Mouse (Mus musculus): ENCODE results near the gene Ctnna2.

Ctnna2 gene

DNA sequence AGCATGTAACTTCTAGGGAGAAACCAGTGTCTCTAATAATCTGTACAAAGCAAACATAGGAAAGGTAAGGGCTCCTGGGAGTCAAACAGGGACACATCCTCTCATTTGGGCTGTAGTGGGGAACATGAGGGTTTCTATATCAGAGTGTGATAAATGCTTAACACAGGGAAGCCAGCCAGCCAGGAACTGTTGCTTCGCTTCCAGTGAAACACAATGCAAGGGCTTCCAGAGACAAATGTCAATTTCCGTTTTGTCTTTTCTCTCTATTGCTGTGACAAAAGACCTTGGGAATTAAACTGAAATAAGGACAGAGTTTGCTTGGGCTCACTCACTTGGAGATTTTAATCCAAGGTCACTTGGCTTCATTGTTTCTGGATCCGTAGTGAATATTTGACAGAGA lies 162.4 kb downstream of the Ctnna2 start:
- no peak for DNase-seq (ENCODE audit: low spot score)

GRCm38 (mm10) chr6:77811041-77811440 lies 168.5 kb downstream of the Ctnna2 start:
- no peak for DNase-seq (ENCODE audit: low spot score)

DNA sequence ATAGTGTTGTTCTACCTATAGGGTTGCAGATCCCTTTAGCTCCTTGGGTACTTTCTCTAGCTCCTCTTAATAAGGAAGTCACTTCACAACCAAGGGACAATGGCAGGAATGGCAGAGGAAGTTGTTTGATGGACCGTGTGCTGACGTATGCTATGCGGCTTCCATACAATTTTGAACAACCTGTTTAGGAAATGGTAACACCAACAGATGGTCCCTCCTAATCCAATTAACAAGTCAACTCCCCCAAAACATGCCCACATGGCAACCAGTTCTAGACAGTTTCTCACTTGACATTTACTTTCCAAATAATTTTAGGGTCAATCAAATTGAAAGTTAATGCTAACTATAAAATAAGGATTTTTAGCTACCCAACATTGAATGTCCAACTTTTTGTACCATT lies 176.9 kb downstream of the Ctnna2 start:
- no peak for DNase-seq (ENCODE audit: low spot score)

- DNase-seq (ENCODE audit: low spot score): no peak
Measured at GRCm38 (mm10) chr6:77783342-77783741, 196.2 kb downstream of the Ctnna2 start.

DNA sequence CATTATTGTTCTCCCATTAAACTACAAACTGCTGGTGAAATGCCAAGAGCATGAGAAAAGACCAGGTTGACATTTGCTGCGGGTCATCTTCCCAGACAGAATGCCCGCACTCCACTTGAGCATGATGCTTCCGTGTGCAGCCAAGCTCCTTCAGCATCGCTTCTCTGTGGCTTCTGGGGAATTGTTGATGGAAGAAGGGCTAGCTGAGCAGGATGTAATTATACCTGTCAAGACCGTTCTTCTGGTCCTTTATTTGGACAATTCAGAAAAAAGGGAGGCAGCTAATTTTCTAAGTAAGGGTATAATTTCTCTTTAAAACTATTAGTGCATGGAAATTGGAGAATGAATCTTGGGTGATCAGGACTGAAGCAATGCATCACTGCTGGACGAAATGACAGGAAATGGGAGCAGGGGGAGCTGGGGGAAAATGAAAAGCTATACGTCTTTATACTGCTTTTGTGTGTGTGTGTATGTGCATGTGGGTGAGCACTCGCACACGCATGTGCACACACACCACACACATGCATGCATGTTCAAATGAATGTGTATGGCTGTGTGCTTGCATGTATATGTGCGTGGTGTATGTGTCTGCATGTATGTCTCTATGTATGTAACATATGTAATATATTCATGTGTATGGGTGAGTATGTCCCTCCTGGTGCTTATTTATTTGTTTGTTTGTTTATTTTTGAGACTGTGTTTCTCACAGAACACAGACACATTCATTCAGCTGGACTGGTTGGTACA lies 211.0 kb downstream of the Ctnna2 start:
- DNase-seq (ENCODE audit: low spot score): no peak

GRCm38 (mm10) chr6:77758164-77758563 lies 221.3 kb downstream of the Ctnna2 start:
- no peak for DNase-seq (ENCODE audit: low spot score)

DNA sequence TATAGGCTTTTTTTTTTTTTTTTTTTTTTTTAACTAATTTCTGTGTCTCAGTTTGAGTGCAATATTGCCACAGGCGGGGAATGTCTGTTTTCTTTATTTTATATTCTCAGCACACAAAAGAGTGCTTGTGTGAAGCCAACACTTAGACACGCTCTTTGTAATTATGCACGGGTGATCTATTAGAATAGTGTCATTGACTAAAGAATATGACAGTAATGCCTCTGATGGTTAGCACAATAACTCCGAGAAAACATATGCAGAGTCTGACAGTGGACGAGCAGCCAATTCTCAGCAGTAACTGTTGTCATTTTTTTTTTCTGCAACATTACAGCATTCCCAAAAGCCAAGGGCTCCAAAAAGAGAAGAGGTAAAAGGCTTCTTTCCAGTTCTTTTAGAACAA lies 234.1 kb downstream of the Ctnna2 start:
- DNase-seq (ENCODE audit: low spot score): no peak

- DNase-seq (ENCODE audit: low spot score): no peak
Measured at GRCm38 (mm10) chr6:77743651-77744050, 235.8 kb downstream of the Ctnna2 start.

GRCm38 (mm10) chr6:77742988-77743387 lies 236.5 kb downstream of the Ctnna2 start:
- DNase-seq (ENCODE audit: low spot score): no peak

DNA sequence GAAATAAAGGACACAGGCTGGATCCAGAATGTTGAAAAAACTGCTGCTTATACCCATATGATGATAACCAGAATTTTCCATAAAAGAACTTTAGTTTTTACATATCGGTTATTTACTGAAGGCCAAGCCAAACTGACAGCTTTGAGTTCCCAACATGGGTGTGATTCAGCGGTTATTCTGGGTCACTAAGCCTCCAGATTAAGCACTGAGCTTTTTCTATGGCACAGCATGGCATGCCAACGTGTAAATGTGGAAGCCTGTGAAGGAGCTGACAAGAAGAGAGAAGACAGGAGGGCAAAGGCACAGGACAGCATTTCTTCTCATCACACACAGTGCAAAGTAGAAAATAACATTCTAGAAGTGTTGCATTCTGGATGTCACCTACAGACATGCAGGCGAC lies 240.9 kb downstream of the Ctnna2 start:
- DNase-seq (ENCODE audit: low spot score): no peak

DNA sequence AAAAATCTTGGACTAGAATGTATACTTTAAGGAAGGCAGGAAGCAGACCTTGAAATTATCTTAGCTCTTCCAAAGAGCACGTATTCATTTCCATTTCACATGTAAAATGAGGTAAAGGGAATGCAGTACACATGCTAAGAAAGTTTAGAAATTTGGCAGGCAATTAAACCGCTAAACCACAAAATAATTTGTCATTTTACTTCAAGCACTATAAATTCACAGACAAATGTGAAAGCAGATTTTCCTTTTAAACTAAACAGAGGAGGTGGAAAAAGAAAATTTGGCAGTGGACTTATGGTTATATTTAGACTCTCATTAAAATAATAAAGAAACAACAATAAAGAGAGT lies 254.6 kb downstream of the Ctnna2 start:
- no peak for DNase-seq (ENCODE audit: low spot score)

GRCm38 (mm10) chr6:77724042-77724951 lies 255.2 kb downstream of the Ctnna2 start:
- DNase-seq (ENCODE audit: low spot score): no peak

DNA sequence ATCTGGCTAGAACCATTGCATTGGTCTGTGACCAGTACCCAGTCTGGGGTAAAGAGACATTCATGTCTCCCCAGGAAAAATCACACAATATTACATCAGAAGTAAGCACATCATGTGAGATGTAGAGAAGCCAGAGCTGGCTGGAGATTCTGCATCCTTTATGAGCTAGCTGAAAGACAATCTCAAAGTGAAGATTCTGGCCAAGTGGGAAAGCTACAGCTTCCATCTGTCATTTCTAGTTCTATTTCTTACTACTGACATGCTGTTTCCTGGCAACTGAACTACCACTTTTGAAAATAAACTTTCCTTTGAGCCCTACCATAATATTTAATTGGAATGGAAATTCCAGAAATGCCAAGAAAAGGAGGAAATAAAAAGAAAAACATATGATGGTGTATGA lies 285.4 kb downstream of the Ctnna2 start:
- DNase-seq (ENCODE audit: low spot score): no peak

DNA sequence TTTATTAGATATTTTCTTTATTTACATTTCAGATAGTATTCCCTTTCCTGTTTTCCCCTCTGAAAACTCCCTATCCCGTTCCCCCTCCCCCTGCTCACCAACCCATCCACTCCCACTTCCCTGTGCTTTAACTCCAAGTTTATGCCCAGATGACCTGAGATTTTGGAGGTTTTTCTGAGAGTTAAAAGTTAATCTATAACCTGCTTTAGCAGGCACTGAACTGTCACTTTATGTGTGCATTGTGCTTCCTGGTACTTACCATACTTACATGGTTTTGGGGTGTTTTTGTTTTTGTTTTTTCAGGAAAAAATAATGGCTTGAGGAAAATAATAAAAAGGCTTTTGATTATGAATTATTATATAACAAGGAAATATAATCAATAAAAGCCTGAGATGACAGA lies 292.3 kb downstream of the Ctnna2 start:
- DNase-seq (ENCODE audit: low spot score): no peak

- peak; percentile 57 for DNase-seq (ENCODE audit: low spot score)
Measured at GRCm38 (mm10) chr6:77650127-77650526, 329.4 kb downstream of the Ctnna2 start.

DNA sequence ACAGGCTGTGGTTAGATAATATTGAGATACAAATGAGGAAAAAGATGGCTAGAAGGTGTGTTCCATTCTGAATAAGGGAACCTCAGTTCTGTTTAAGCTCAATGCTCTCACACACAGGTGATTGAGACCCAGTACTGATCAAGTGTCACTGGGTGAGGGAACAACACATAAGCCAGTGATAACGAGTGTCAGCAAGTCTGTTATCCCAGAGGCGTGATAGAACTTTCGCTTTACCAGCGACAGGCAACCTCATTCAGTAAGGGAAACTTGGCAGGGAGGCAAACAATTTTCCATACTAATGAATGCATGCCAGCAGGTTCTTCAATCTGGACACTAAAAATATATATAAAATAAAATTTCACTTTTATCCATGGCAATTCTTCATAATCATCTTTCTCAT lies 334.9 kb downstream of the Ctnna2 start:
- DNase-seq (ENCODE audit: low spot score): no peak

GRCm38 (mm10) chr6:77638784-77639183 lies 340.7 kb downstream of the Ctnna2 start:
- DNase-seq (ENCODE audit: low spot score): no peak

- peak; percentile 43 for DNase-seq (ENCODE audit: low spot score)
Measured at GRCm38 (mm10) chr6:77633997-77634396, 345.5 kb downstream of the Ctnna2 start.

DNA sequence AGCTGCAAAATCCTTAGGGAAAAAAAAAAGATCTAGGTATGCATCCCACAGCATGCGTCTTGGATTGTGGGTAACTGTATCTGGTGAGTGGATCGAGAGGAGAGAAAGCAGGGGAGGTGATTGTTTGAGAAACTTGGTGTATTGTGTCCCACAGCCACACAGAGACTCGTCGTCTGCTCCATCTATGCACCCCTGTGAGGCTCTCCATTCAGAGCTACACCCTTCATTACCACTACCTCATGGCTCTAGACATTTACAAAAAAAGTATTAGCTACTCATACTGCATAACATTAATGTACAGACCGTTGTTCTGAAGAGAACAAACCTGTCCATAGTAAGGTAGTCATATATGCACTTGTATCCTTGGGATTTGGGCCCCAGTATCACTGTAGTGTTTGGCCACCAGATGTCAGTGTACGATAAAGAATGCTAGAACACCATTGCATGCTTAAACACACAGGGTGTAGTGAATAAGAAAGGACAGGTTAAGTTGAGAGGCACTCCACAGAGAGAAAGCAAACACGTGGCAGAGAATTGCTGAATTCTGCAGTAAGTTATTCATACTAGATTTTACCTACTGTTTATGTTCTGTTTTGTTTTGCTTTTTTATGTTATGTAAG lies 350.8 kb downstream of the Ctnna2 start:
- DNase-seq (ENCODE audit: low spot score): peak; percentile 21

DNA sequence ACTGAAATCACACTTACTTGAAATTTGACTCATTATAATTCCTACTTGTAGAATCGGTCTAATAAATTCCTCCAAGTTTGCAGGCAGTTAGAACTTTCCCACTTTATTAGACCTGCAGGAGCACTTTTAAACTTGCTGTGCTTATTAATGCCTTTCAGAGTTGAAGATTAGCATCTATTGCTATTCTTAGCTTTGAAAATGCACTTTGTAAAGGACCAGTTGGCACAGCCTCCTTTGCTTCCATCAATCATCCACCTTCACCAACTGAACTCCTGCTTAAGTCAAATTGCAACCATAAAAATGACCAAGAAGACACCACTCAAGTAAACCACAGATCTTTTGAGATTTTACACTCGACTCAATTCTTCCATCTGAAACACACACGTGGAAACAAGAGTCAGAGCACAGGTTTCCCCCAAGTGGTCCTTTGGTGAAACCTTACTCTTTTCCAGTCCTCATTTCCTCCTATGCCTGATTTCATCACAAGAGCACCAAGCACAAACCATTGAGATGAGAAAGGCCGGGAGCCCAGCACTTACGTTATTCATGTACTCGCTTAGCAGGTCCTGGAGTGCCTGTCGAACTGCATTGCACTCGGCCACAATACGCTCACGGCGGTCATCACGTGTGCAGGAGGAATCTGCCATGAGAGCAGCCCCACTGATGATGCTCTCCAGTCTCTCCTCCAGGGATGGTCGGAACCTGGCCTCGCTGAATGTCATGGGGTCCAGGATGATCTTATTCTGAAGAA lies 374.7 kb downstream of the Ctnna2 start:
- DNase-seq (ENCODE audit: low spot score): no peak

DNA sequence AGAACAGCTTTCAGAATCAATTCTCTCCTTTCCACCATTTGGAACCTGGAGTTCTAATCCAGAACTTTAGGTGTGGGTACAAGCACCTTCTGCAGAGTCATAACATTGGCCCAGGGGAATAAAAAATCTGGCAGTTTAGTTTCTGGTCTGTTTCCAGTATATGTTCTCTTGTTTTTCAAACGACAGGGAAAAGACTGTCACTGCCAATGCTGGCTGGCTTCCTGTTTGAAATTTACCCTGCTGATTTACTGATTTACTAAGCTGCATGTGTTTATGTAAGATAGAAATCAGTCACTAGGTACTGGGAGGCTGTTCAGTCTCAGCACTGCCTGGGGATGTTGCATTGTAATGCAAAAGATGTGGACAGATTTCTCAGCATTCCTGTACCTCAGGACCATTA lies 375.6 kb downstream of the Ctnna2 start:
- DNase-seq (ENCODE audit: low spot score): no peak

- no peak for DNase-seq (ENCODE audit: low spot score)
Measured at GRCm38 (mm10) chr6:77599244-77599643, 380.3 kb downstream of the Ctnna2 start.

Data from layer of hippocampus, adult 9-10 months (tissue).